Mouse (Mus musculus) small intestine, adult 2 months (tissue): ENCODE measurements around the gene Tmem199.

Source experiments
- CTCF ChIP-seq: fragments of 200-500 bp; IDR thresholded peaks from 2 replicates; pipeline ENCODE4 v1.5.1; 2012; ENCODE audit warnings: low read depth, mild to moderate bottlenecking, control low read depth, inconsistent platforms, low read length, moderate library complexity, mixed read lengths; ENCODE audit not compliant: insufficient replicate concordance, insufficient read length; ENCODE audit errors: extremely low read depth
- POLR2A ChIP-seq: fragments of 200-500 bp; IDR thresholded peaks from 2 replicates; pipeline ENCODE4 v1.6.1; 2012; ENCODE audit warnings: low read depth, mild to moderate bottlenecking, control low read depth, inconsistent platforms, low read length, moderate library complexity

GRCm38 (mm10) chr11:78462669-78463068, 49.3 kb downstream of the Tmem199 start:
- TF ChIP-seq CTCF, result no peak
- no peak for TF ChIP-seq POLR2A
